Mouse (Mus musculus): ENCODE measurements around the gene Prr7.

Prr7 gene

DNA sequence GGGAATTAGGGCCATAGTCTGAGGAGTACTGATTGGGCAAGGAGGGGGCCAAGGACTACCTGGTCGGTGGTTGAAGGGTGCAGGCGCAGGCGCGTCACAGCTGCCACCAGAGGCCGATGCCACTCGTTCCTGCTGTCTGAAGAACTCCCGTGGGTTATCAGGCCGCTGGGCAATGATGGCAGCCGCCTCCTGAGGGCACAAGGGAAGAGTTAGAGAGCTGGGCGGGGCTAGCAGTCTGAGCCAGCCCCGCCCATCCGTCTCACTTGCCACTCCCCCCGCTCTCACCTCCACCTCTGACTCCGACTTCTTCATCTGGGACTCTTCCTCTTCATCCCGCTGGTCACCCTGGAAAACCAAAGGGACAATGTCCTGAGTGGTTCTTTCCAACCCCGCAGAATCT lies 13.4 kb downstream of the Prr7 start:
- DNase-seq (ENCODE audit: low spot score) = no peak

DNA sequence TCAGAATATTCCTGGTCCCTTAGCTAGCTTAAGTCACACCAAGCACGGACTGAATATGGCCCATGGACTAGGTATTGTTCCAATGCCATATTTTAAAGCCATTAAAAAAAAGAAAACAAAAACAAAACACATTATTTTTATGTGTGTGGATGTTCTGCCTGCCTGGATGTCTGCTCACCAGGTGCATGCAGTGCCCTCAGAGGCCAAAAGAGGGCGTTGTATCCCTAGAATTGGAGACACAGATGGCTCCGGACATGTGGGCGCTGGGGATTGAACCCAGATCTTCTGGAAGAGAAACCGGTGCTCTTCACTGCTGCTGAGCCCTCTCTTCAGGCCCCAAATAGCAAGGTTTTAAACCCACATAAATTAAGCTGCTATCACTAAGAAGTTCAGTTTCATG lies 14.0 kb downstream of the Prr7 start:
- DNase-seq (ENCODE audit: low spot score) = peak; percentile 56

GRCm38 (mm10) chr13:55479008-55479407 lies 14.9 kb downstream of the Prr7 start:
- DNase-seq (ENCODE audit: low spot score) = peak; percentile 19

GRCm38 (mm10) chr13:55479929-55480328 lies 15.9 kb downstream of the Prr7 start:
- DNase-seq (ENCODE audit: low spot score) = no peak

DNA sequence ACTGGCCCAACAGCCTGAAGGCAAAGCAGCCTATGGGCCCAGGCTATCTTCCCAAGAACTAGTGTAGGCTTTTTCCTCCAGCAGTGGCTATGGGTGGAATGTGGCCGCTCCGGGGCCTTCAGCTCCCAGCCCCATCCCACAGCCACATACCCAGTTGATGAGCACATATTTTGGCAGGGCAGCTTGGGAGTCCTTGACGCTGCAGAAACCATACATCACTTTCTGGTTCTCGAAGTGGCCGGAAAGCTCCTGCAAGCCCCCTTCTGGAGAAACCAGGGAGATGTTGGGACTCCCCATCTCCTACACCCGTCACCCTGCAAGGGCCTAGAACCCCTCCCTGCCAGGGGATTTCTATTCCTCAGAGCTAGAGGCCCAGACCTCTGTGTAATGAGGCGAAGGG lies 18.5 kb downstream of the Prr7 start:
- no peak for DNase-seq (ENCODE audit: low spot score)

GRCm38 (mm10) chr13:55483071-55483470 lies 19.0 kb downstream of the Prr7 start:
- DNase-seq (ENCODE audit: low spot score) = no peak

- DNase-seq (ENCODE audit: low spot score) = peak; percentile 91
Measured at GRCm38 (mm10) chr13:55483593-55483992, 19.5 kb downstream of the Prr7 start.

- no peak for DNase-seq (ENCODE audit: low spot score)
Measured at GRCm38 (mm10) chr13:55484520-55485088, 20.5 kb downstream of the Prr7 start.

DNA sequence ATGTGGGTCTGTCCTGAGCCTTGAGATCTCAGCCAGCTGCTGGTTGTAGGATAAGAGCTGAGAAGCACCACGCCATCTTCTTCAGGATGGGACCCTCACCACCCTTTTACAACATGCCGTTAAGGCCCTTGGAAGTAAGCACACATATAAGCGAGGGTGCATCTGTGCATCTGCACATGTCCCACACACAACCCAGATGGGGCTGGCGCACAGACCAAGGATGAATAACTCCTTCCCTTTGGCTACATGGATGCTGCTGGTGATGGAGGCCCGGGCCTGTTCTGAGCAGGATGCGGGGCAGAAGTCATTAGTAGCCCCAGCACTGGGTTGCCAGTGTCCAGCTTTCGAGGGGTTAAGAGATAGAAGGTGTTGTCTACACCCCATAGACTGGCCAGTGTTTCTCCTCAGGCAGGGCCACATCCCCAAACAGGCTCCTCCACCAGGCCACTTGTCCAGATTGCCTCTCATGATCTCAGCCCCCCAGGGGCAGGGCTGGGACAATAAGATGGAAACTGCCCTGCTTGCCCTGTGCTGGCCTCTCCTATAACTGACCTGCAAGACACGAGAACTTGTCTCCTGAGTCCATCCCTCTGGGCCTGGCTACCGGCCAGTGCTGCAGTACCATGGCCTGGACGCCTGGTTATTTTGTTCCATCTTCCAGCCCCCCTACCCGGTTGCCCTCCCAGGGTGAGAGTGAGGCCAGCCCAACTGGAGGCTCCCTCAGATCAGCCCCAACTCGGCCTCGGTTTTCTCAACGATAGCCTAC lies 22.1 kb downstream of the Prr7 start:
- no peak for DNase-seq (ENCODE audit: low spot score)

DNA sequence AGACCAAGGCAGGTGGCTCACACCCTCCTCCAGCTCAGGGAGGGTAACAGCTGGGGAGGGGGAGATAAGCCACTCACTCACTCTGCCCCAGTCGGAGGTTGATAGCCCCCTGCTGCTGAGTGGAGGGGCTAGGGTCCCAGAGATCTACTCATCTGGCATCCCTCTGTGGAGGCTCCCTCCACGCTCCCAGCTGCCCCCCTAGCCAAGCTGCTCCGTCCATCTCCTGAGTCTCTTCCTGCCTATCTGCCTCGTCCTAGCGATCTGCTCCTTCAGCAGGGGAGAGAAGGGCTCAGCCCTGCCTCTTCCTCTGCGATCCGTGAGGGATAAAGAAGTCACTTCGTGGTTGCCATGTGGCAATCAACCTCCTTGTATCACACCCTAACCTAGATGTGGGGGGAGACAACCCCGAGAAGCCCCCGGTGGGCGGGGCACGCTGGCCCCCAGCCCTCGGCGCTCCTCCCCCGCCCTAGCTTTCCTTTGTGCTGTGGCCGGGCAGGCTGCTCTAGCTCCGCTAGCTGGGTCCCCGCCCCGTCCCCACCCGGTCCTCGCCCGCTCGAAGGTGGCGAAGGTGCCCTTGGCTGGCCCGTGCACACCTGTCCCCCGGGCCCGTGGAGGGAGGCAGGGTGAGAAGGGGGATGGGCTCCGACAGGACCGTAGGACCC lies 23.0 kb downstream of the Prr7 start:
- DNase-seq (ENCODE audit: low spot score) = no peak

GRCm38 (mm10) chr13:55487578-55488498 lies 23.8 kb downstream of the Prr7 start, which contains the start of gene Dbn1:
TSS of gene Dbn1 (minus strand) at chr13:55488111.
- DNase-seq (ENCODE audit: low spot score) = no peak

DNA sequence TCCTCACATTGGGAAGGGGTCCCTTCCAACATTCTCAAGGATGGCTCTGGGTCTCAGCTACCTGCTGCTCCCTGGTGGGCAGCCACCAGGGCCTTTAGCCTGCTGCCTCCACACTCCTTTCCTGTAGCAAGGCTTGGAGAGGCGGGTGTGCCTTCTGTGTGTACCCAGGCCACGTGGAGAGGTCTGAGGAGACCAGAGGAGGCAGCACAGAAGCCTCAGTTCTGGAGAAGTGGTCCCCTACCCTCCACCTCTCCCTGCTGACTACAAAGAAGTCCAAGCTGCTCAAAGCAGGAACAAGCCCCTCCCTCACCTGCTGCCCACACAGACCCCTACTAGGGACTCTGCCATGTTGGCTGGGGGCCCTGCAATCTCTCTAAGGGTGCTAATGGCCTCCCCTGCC lies 30.2 kb downstream of the Prr7 start:
- no peak for DNase-seq (ENCODE audit: low spot score)

DNA sequence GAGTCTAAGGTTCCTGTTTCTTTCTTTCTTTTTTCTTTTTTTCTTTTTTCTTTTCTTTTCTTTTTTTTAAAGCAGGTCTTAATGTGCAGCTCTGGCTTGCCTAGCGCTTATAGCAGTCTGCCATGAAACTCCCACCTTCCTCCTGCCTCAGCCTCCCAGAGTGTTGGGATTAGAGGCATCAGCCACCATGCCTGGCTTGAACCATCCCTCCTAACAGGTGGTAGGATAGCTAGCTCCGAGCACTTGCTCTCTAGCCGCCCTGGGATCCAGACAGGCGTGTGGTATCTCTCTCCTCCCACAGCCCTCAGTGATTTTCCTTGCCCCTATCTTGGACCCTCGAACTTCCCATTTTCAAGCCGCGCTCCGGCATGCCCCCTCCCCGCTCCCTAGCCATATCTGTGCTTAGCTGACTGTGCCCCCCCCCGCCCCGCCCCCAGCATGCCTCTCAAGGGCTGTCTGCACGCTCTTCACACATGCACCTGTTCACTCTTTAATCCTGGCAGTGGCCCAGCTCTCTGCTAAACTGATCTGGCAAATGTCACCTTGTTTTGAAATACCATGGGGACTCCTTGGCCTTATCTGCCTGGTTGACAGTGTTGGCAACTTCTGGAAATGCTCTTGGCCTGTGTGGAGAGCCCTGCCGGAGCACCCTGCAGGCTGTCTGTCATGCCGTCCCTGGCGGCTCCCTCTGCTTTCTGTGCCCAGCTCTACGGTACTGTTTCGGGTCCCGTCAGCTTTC lies 31.0 kb downstream of the Prr7 start:
- DNase-seq (ENCODE audit: low spot score) = peak; percentile 51

DNA sequence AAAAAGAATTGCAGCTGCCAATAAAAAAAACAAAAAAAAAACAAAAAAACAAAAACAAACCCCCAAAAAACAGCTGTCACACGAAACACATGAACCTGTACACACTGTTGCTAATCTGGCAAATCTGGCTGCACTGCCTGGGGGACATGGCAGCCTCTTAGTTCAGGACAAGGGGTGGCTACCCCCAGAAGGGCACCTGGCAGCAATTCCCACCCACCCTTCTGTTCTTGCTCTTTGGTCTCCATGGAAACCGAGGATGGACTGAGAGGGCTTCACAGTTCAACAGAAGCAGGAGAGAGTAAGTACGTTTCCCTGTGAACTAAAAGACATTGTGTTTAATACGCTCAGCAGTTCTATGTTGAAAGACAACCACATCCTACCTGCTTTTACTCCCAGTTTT lies 31.6 kb downstream of the Prr7 start:
- DNase-seq (ENCODE audit: low spot score) = no peak

DNA sequence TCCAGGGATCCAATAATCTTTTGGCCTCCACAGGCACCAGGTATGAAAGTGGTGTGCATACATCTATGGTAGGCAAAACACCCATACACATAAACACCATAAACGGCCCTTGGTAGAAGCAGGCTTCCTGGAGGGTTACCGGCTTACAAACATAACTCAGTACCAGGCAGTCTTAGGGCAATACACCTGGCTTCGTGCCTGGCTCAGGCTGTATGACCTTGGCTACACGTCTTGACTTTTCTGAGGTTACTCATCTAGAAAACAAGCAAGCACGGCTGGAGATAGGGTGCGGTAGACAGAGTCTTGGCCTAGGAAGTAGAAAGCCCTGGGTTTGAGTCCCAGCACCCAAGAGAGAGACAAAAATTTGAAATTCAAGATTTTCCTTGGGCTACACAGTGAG lies 32.6 kb downstream of the Prr7 start:
- DNase-seq (ENCODE audit: low spot score) = no peak

GRCm38 (mm10) chr13:55498906-55499305 lies 34.8 kb downstream of the Prr7 start:
- DNase-seq (ENCODE audit: low spot score) = no peak

- no peak for DNase-seq (ENCODE audit: low spot score)
Measured at GRCm38 (mm10) chr13:55500575-55500974, 36.5 kb downstream of the Prr7 start.

- no peak for DNase-seq (ENCODE audit: low spot score)
Measured at GRCm38 (mm10) chr13:55502405-55502804, 38.3 kb downstream of the Prr7 start.

- DNase-seq (ENCODE audit: low spot score) = no peak
Measured at GRCm38 (mm10) chr13:55504390-55504789, 40.3 kb downstream of the Prr7 start.

DNA sequence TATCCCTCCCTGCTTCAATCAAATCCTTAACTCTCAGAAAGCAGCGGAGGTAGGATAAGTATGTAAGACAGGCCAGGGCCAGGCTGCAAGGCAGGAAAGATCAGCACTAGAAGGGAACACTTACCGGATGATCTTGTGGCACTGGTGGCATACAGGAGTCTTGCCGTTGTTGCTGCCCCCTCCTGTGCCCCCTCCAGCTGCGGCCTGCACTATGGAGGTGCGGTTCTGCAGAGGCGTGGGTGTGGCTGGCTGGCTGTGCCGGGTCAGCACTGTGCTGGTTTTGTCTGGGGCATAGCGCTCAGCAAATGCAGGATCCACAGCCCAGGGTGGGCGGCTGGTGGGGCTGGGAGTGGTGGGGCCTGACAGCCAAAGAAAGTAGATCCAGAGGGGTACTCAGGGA lies 41.7 kb downstream of the Prr7 start:
- DNase-seq (ENCODE audit: low spot score) = no peak

GRCm38 (mm10) chr13:55506697-55507096 lies 42.6 kb downstream of the Prr7 start:
- no peak for DNase-seq (ENCODE audit: low spot score)

GRCm38 (mm10) chr13:55507877-55508276 lies 43.8 kb downstream of the Prr7 start:
- no peak for DNase-seq (ENCODE audit: low spot score)
